Mouse (Mus musculus) layer of hippocampus, adult 9-11 months (tissue): ENCODE measurements at regions not wholly inside any gene's neighbourhood (a gene's known extent, or its start where the extent isn't known, plus 50 kb on each side); places are given as distances from the start of the nearest gene placed in this dataset.

Experiments
- DNase-seq: peaks from one replicate; pipeline ENCODE4 v3.0.0; 2022

- peak; percentile 79 for DNase-seq
Observed at GRCm38 (mm10) chrX:151708055-151708670, 92.4 kb upstream of the Huwe1 start.
